Mouse (Mus musculus) heart, postnatal 25 days (tissue): ENCODE results near the gene Brf1. TPM values are rescaled to one million over a fixed set of nuclear protein-coding genes. Genes with fewer than 3 reads are reported as not detected.

Source experiments
- DNase-seq: peaks from one replicate; pipeline ENCODE4 v3.0.0; 2022; ENCODE audit warnings: low spot score
- intact Hi-C: fragments of 180-260 bp; cut with DNase I; formaldehyde crosslinking; loops from one replicate; pipeline ENCODE4 v1.15.1; 2025
- total RNA-seq, 2 experiments: library from RNA; stranded (reverse); gene quantifications; 2 replicates each; pipeline ENCODE4 v1.2.3; 2021

The Brf1 gene
- total RNA-seq, 2 experiments from 2014 or later, result 23.5 to 25.1 TPM

- intact Hi-C loops, result no loop called here
- DNase-seq, result no peak
These were observed 21.0 kb upstream of the Brf1 start for GRCm38 (mm10) chr12:113021488-113021887.

GRCm38 (mm10) chr12:113018763-113019162 lies 18.3 kb upstream of the Brf1 start:
- no peak for DNase-seq
- intact Hi-C loops, result no loop called here

GRCm38 (mm10) chr12:113017429-113017984 lies 17.0 kb upstream of the Brf1 start:
- no peak for DNase-seq
- intact Hi-C loops, result no loop called here

GRCm38 (mm10) chr12:113016976-113017375 lies 16.5 kb upstream of the Brf1 start:
- intact Hi-C loops, result no loop called here
- DNase-seq, result no peak

- no peak for DNase-seq
- intact Hi-C loops, result no loop called here
These were observed 15.5 kb upstream of the Brf1 start for GRCm38 (mm10) chr12:113015956-113016355.

- intact Hi-C loops, result no loop called here
- no peak for DNase-seq
These were observed 14.4 kb upstream of the Brf1 start for GRCm38 (mm10) chr12:113014561-113015556.

GRCm38 (mm10) chr12:113013604-113014558 lies 13.4 kb upstream of the Brf1 start, which contains the start of gene Pacs2:
Pacs2 (plus strand) TSS chr12:113014508.
- DNase-seq, result peak; percentile 93
- intact Hi-C loops, result no loop called here

- DNase-seq, result peak; percentile 39
- intact Hi-C loops, result no loop called here
These were observed 12.6 kb upstream of the Brf1 start for GRCm38 (mm10) chr12:113013021-113013491.

- intact Hi-C loops, result no loop called here
- no peak for DNase-seq
These were observed 11.9 kb upstream of the Brf1 start for GRCm38 (mm10) chr12:113012443-113012842.

- no peak for DNase-seq
- intact Hi-C loops, result no loop called here
These were observed 11.3 kb upstream of the Brf1 start for GRCm38 (mm10) chr12:113011702-113012360.

- peak; percentile 27 for DNase-seq
These were observed 4.5 kb upstream of the Brf1 start for GRCm38 (mm10) chr12:113004993-113005392.

GRCm38 (mm10) chr12:113004011-113004410 lies 3.5 kb upstream of the Brf1 start:
- intact Hi-C loops, result loop anchor here (2.0 to 5.0 kb wide), 2 partner anchors 37 to 148 kb away; no protein-coding TSS in a partner anchor
- no peak for DNase-seq

More at GRCm38 (mm10) chr12:113004993-113005392, 4.5 kb upstream of the Brf1 start:
- intact Hi-C loops, result loop anchor here (2.0 to 5.0 kb wide), 2 partner anchors 36 to 147 kb away; no protein-coding TSS in a partner anchor

- intact Hi-C loops, result loop anchor here (5.0 kb wide), 1 partner anchor 150 kb away; no protein-coding TSS in a partner anchor
- DNase-seq, result no peak
These were observed 2.2 kb upstream of the Brf1 start for GRCm38 (mm10) chr12:113002667-113003066.

- intact Hi-C loops, result loop anchor here (5.0 kb wide), 1 partner anchor 151 kb away; no protein-coding TSS in a partner anchor
- no peak for DNase-seq
These were observed 600 bp upstream of the Brf1 start for GRCm38 (mm10) chr12:113001133-113001474.

GRCm38 (mm10) chr12:112999569-113000293 lies 773 bp downstream of the Brf1 start:
- no peak for DNase-seq
- intact Hi-C loops, result loop anchor here (5.0 kb wide), 1 partner anchor 153 kb away; no protein-coding TSS in a partner anchor

GRCm38 (mm10) chr12:112994153-112994552 lies 6.4 kb downstream of the Brf1 start:
- intact Hi-C loops, result no loop called here
- no peak for DNase-seq

GRCm38 (mm10) chr12:112991444-112991843 lies 9.1 kb downstream of the Brf1 start:
- intact Hi-C loops, result no loop called here
- DNase-seq, result no peak

GRCm38 (mm10) chr12:112990706-112991405 lies 9.6 kb downstream of the Brf1 start:
- intact Hi-C loops, result no loop called here
- DNase-seq, result no peak
